Mouse (Mus musculus): ENCODE results near the gene Spata48.

Gene Spata48

GRCm38 (mm10) chr11:11545948-11546347 lies 84.1 kb downstream of the Spata48 start:
- no peak for DNase-seq

DNA sequence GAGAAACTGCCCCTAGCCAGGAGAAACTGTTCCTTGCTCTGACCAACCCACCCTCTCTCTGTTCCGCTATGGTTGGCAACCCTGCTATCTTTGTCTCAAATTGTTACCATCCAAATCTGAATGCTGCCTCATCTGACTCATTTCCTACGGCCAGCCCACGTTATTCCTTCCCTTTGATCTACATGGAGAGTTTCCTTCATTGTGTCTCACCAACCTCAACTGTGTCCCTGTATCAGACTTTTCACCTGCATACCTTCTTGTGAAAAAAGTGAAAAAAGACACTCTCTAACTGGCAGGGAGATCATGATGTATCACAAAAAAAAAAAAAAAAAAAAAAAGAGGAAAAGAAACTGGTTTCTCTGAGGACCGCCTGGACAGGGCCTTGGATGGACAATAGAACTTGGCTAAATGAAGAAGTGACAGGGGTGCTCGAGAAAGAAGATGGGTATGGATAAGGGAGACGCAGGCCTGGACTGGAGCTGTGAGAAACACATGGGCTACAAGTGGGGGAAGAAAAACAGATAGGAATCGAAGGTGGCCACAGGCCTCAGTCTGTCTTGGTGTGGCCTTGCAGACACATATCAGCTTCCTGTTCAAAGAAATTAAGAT lies 85.1 kb downstream of the Spata48 start:
- no peak for DNase-seq

DNA sequence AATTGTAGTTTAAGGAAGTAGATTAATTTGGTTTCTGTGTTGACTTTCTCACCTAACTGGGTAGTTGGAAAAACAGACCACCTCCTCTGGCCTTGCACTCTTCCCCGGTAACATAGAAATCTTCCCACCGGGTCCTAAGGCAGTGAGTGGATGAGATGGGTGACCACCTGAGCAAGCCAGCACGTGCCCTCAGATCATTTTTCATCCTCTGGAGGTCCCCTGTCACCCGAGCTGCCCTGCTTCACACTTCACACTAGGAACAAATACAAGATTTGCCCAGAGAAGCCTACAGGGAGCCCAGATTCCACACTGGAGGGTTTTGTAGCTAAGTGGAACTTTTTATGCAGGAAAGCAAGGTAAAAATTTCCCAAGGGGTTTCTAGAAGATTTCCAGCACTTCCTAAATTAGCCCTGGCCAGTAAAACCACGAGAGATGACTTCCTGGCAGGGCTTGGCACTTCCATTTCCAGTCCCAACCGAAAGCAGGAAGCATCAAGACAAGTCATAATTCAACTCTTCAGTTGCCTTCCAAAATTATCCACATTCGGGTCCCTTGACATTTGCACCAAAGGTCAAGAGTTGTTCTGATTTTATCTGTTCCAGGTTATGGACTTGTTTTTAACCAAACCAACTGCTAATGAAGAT lies 85.8 kb downstream of the Spata48 start:
- DNase-seq: no peak

DNA sequence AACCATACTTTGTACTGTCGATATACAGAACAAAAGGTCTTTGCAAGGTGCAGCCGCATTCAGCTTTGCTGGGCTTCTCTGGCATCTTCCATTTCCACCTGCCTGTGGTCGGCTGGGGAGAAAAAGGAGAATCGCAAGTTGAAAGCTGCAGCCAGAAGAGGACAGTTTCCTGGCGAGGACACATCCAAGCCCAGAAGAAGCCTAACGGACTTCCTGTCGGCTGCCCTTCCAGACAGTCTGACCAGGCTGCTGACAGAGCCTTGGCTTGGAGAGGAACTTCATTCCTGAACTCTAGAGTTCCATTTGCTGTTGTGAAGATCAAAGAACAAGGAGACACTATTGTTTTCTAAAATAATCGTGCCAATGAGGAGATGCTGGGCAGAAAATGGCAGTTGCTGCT lies 93.7 kb downstream of the Spata48 start:
- peak; percentile 49 for DNase-seq

GRCm38 (mm10) chr11:11556186-11556585 lies 94.3 kb downstream of the Spata48 start:
- peak; percentile 61 for DNase-seq

- peak; percentile 92 for DNase-seq
Observed at GRCm38 (mm10) chr11:11557173-11557967, 95.5 kb downstream of the Spata48 start.

DNA sequence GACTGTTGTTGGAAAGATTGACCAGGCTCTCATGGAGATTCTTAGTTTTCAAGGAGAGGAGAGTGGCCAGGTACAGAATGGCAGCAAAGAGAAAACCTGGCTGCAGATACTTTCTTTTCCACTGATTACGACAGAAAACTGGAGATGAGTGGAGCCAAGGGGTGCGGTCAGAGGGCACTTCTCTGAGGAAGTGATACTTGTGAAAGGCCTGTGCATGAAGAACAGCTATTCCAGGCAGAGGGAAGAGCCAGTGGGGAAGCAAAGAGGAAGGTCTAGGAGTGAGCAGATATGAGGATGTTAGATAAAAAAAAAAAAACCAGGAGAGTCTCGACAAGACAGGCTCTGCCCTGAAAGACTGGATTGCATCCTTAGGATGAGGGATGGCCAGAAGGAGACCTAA lies 96.8 kb downstream of the Spata48 start:
- peak; percentile 35 for DNase-seq

DNA sequence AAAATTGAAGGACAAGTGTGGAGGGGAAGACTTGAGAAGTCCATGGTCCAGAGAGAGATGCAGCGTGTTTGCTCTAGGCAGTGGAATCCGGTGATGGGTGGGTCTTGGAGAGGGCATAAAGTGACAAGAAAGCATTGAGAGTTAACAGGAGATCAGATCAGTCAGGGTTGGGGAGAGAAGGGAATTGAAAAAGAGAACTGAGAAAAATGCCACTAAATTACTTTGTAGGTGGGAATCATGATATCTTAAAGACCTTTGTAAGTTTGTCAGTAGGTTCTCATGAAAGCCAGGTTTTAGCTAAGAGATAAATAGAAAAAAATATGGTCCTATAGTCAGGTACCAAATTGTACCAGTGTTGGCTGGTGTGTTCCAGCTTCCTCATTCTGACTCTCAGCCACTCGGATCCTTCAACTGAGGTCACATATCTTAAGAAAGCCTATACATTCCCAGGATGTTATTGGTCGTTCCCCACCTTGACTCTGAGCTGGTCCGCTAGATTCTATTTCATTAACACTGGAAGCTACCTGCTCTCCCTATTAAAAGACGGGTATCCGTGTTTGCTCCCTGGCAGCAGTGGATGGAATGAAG lies 97.3 kb downstream of the Spata48 start:
- no peak for DNase-seq

- no peak for DNase-seq
Observed at GRCm38 (mm10) chr11:11561118-11561517, 99.2 kb downstream of the Spata48 start.

- DNase-seq: peak; percentile 76
Observed at GRCm38 (mm10) chr11:11564266-11565044, 102.6 kb downstream of the Spata48 start.
